Mouse (Mus musculus) embryo, embryonic 10.5 days (tissue): ENCODE measurements around the gene Foxb1.

Experiments used
- DNase-seq: peaks from one replicate; pipeline ENCODE4 v3.0.0-alpha.2; 2015; ENCODE audit warnings: low spot score

Foxb1 gene

DNA sequence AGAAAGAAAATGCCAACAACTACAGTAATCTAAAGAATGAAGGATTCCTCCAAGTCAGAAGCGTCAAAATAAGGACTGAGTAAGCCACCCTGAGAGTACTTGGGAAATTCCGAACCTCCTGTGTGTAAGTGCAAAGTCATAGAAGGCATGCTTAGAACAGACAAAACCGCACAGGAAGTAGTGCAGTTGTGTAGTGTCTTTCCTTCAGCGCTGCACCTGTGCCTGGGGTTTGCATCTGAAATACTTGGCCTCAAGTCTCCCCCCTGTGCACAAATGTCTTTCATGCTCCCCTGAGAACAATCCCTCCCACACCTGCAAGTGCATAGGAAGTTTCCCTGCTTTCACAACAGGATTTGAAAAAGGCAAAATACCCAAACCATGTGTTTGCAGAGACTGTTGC lies 3.5 kb downstream of the Foxb1 start:
- peak; percentile 53 for DNase-seq

DNA sequence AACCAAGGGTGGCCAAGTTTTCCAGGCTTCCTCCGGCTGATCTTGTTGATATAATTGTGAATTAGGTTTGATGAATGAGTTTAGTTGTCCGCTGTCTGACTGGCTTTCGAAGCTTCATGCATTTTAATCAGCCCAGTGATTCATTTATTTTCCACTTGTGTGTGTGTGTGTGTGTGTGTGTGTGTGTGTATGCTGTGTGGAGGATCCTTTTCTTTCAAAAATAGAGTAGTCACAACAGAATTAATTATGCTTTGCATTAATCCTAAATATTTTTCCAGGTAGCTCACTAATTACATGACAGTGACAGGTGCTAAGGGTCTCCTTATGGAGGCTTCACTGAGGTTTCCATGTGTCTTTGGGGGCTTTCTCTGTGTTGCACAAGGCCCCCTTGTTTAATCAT lies 4.3 kb downstream of the Foxb1 start:
- peak; percentile 51 for DNase-seq

DNA sequence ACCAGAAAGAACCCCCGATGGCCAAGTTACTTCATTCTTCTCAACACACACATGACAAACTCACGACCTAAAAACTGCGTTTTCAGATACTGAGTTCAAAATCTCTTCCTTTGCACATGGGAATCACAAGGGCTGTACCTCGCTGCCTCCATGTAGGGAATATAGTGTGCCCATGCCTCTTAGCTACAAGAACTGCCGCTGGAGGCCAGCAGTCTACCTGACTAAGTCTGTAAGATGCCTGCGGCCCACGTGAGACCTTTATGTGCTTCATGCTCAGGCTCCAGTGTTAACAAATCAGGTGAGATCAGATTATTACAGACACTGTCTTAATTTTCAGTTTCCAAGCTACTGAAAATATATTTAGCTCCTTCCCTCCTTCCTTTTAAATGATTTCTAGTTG lies 4.7 kb downstream of the Foxb1 start:
- peak; percentile 46 for DNase-seq

- DNase-seq, result peak; percentile 32
Observed at GRCm38 (mm10) chr9:69755157-69755556, 5.6 kb downstream of the Foxb1 start.

DNA sequence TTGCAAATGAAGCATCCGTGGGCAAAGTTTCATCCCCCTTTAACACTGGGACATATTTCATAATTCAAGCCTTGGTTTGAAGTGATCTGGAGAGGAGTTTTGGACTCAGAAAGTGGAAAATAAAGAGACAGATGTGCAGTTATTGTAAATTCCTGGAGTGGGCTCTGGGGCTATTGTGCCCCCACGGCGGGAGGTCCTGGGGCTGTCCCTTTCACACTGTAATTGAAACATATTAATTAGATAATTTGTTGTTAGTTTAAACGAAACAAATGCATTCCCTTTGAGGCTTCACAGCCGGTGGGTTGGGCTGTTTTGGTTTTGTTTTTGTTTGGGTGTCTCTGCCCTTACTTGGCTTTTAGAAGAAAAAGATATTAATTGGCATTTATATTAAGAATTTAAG lies 6.0 kb downstream of the Foxb1 start:
- peak; percentile 24 for DNase-seq

DNA sequence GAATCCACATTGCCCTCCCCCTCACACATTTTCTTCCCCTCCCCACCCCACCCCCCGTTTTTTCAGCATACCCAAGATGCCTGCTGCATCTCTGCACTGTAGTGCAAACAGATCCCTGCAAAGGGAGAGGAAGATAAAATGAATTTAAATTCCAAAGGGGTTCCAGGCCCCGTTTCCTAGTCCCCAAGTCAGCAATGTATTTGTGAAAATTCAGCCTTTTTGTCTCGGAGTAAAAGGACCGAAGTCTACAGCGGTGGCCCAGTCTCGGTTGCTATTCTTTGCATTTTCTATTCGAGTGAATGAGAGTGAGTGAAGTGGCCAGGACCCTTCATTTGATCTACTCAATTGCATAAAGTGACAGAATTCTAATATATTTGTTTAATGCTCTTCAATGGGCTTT lies 6.4 kb downstream of the Foxb1 start:
- DNase-seq, result peak; percentile 62

- no peak for DNase-seq
Observed at GRCm38 (mm10) chr9:69747971-69748370, 12.8 kb downstream of the Foxb1 start.

DNA sequence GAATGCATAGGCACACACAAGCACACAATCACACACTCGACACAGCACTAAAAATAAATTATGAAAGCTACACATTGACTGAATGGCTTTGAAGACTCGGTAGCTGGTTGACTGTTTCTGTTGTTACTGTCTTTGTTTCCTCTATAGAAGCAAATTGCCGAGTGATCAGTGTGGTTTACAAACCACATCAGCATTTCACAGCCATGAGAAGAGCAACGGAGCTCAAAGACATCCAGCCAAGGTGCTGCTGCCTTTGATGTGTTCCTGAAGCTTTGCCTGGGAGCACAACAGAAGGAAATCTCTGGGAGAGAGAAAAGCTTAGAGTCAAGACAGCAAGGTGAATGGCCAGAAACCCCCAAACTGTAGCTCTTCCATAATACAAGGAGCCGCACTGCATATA lies 32.0 kb downstream of the Foxb1 start:
- no peak for DNase-seq

- peak; percentile 53 for DNase-seq
Observed at GRCm38 (mm10) chr9:69718431-69718830, 42.3 kb downstream of the Foxb1 start.

- DNase-seq, result peak; percentile 43
Observed at GRCm38 (mm10) chr9:69716364-69716763, 44.4 kb downstream of the Foxb1 start.

DNA sequence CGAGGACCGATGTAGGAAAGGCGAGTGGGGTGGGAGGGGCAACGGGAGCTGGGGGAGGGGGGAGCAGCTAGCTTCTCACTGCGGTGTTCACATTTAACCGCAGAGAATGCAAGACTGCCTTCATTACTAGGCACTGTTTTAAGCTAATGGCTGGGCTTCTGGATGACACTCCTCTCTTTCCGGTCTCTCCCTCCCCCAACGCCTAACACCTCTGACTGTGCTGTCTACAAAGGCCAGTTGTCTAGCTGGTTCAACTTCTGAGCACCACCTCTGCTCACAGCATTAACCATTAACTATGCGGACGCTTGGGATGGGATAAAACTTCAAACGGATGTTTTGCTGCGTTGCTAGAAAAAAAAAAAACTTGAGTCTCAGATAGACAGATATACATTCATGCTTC lies 45.3 kb downstream of the Foxb1 start:
- DNase-seq, result peak; percentile 54

- DNase-seq, result peak; percentile 69
Observed at GRCm38 (mm10) chr9:69714346-69714745, 46.4 kb downstream of the Foxb1 start.

GRCm38 (mm10) chr9:69713577-69714327 lies 47.0 kb downstream of the Foxb1 start:
- DNase-seq, result peak; percentile 80

DNA sequence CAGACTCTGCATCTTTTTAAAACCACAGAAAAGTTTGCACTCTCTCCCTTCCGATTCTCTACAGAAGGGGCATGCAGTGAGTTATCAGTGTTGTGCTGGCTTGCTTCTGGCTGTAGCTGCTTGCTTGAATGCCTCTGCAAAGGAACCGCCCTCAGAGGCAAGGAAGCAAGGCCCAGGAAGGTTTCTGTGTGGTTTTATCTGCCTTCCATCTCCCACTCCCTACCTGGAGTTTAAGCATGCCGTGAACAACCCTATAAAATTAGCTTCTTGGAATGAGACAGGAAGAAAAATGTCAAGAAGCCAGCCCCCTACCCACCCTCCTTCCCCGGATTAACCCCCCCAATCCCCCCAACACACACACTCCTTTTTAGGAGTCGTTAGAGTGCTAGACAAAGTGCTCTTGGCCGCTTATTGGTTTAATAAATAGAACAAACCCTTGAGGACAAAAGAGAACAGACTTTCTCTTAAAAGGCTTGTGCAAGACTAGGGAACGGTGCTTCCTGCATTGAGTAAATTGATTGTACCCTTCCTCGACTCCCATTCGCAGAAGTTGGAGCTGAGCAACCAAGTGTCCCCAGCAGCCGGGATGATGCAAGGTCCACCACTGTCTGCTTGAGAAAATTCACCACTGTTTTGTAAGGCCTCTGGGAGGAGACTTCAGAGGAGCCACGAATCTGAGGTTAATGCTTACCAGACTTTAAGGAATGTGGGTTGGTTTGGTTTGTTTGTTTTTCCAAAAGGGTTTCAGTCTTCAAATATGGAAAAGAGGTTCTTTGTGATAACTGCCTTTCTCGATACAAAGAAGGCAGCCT lies 47.8 kb downstream of the Foxb1 start:
- DNase-seq, result peak; percentile 67
